Mouse (Mus musculus) liver, postnatal 0 days (tissue): ENCODE data around the gene Rgs6. TPM values are rescaled to one million over a fixed set of nuclear protein-coding genes. Genes with fewer than 3 reads are reported as not detected.

Experiments
- ATAC-seq: fragments of 200-750 bp; cut with Nextera tagmentation; 2 replicates; pipeline ENCODE4 v1.8.0; 2017; ENCODE audit warnings: mild to moderate bottlenecking, moderate library complexity
- DNase-seq: peaks from one replicate; pipeline ENCODE4 v3.0.0-alpha.2; 2016
- H3K27ac ChIP-seq: fragments of 300-500 bp; sonication (generic); 2 replicates; pipeline ENCODE4 v1.5.1; 2014; ENCODE audit warnings: antibody characterized with exemption, moderate library complexity, mild to moderate bottlenecking, low read depth
- H3K27me3 ChIP-seq: fragments of 300-500 bp; sonication (generic); 2 replicates; pipeline ENCODE4 v1.6.1; 2014; ENCODE audit warnings: low read length, control low read depth, mixed read lengths; ENCODE audit not compliant: insufficient read depth
- H3K36me3 ChIP-seq: fragments of 300-500 bp; sonication (generic); replicated peaks from 2 replicates; pipeline ENCODE4 v1.6.1; 2014; ENCODE audit warnings: mild to moderate bottlenecking, control low read depth, low read length, moderate library complexity, mixed read lengths; ENCODE audit not compliant: insufficient read depth
- H3K4me1 ChIP-seq: fragments of 300-500 bp; sonication (generic); 2 replicates; pipeline ENCODE4 v1.6.1; 2014; ENCODE audit warnings: antibody characterized with exemption, mild to moderate bottlenecking, control low read depth; ENCODE audit not compliant: insufficient read depth
- H3K4me2 ChIP-seq: fragments of 300-500 bp; sonication (generic); 2 replicates; pipeline ENCODE4 v1.6.1; 2014; ENCODE audit warnings: low read depth, mild to moderate bottlenecking, low read length, moderate library complexity, mixed read lengths
- H3K4me3 ChIP-seq: fragments of 300-500 bp; sonication (generic); 2 replicates; pipeline ENCODE4 v1.5.1; 2014; ENCODE audit warnings: low read depth, low read length
- H3K9ac ChIP-seq: fragments of 300-500 bp; sonication (generic); replicated peaks from 2 replicates; pipeline ENCODE4 v1.6.1; 2014; ENCODE audit warnings: mild to moderate bottlenecking, moderate library complexity
- H3K9me3 ChIP-seq: fragments of 300-500 bp; sonication (generic); 2 replicates; pipeline ENCODE4 v1.6.1; 2016; ENCODE audit warnings: mild to moderate bottlenecking, control low read depth, low read length, mixed read lengths
- CTCF ChIP-seq: sonication (generic); IDR thresholded peaks from 2 replicates; pipeline ENCODE4 v1.5.1; 2016; ENCODE audit warnings: antibody characterized with exemption, low read depth
- EP300 ChIP-seq: IDR thresholded peaks from 2 replicates; pipeline ENCODE4 v1.6.1; 2016; ENCODE audit warnings: antibody characterized with exemption, low read depth, mild to moderate bottlenecking
- WGBS: fragments of 180-500 bp; shearing (Covaris S2); extraction: QIAGEN DNeasy Blood & Tissue Kit; methylation state at CpG from one replicate; pipeline ENCODE4 v1.1.7; 2014; ENCODE audit not compliant: insufficient replicate concordance; 5-methylcytosine and 5-hydroxymethylcytosine counted together
- polyA plus RNA-seq: library from polyadenylated mRNA; unstranded; fragments of >200 nt; fragmentation: Nextera tagmentation; extraction: Ambion mirVana; gene quantifications from 2 replicates; pipeline ENCODE4 v1.2.1, GENCODE M21; 2015

Gene Rgs6
- polyA plus RNA-seq, 1 experiment from 2014 or later, result 0.09 TPM

GRCm38 (mm10) chr12:83169495-83170209 lies 581.6 kb downstream of the Rgs6 start:
- no peaks in the 10 kb centered on the region for H3K9me3 ChIP-seq
- WGBS, result 34% methylated on average over 12 of the region's 12 CpGs
- H3K4me3 ChIP-seq, result no peak overlapping the region
- ATAC-seq (0 out of 2 replicates have a peak, but pooled peaks have one; percentile 15), DNase-seq (peak; percentile 22)
- no peaks in the 10 kb centered on the region for H3K27me3 ChIP-seq
- H3K36me3 ChIP-seq, result no peaks in the 10 kb centered on the region
- TF ChIP-seq EP300 (no peak), CTCF (no peak)
- H3K4me2 ChIP-seq, result no peak overlapping the region
- no peak overlapping the region for H3K9ac ChIP-seq
- no peak overlapping the region for H3K27ac ChIP-seq
- H3K4me1 ChIP-seq, result peaks cover 12% of the 10 kb centered on the region

DNA sequence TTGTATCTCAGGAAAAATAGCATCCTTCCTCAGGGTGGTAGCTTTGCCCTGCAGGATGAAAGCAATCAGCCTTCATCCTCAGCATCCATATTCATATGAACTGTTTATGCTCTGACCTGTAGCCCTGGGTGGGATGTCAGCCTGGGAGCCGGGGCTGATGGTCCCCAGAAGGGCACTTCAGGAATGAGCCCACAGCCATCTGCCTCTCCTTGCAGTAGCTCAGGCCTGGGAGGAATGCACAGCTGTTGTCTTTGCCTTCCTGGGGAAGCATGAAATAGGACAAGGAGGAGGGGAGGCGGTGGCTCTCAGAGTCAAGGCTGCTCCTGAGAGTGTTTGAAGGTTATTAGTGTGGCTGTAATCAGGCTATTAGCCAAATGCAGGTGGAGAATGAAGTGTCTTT lies 590.7 kb downstream of the Rgs6 start:
- Histone ChIP-seq H3K27ac (no peak overlapping the region), H3K4me2 (no peak overlapping the region), H3K4me1 (no peaks in the 10 kb centered on the region), H3K27me3 (no peaks in the 10 kb centered on the region), H3K9ac (no peak overlapping the region), H3K9me3 (no peaks in the 10 kb centered on the region), H3K4me3 (no peak overlapping the region), H3K36me3 (no peaks in the 10 kb centered on the region)
- 82% methylated on average over 2 of the region's 2 CpGs for WGBS
- TF ChIP-seq EP300 (no peak), CTCF (no peak)
- DNase-seq (no peak), ATAC-seq (no peak)

DNA sequence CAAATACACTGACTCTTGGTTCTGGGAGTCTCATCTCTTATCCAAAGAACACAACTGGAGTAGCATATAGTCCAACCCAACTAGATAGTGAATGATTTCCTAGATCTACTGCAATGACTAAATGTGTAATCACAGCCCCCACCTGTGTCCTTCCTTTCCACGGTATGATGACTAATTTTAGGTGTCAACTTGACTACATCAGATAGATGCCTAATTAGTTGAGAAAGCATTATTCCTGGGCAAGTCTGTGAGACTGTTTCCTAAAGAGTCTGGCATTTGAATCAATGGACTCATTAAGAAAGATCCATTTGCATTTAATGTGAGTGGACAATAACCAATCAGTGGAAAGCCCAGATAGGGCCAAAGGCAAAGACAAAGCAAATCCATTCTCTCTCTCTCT lies 591.8 kb downstream of the Rgs6 start:
- Histone ChIP-seq H3K27ac (no peak overlapping the region), H3K27me3 (no peaks in the 10 kb centered on the region), H3K4me1 (no peaks in the 10 kb centered on the region), H3K9ac (no peak overlapping the region), H3K4me2 (no peak overlapping the region), H3K9me3 (no peaks in the 10 kb centered on the region), H3K36me3 (no peaks in the 10 kb centered on the region), H3K4me3 (no peak overlapping the region)
- DNase-seq (no peak), ATAC-seq (no peak)
- no peak for TF ChIP-seq EP300
- TF ChIP-seq CTCF, result no peak
- WGBS, result 61% methylated on average over 1 of the region's 1 CpGs

DNA sequence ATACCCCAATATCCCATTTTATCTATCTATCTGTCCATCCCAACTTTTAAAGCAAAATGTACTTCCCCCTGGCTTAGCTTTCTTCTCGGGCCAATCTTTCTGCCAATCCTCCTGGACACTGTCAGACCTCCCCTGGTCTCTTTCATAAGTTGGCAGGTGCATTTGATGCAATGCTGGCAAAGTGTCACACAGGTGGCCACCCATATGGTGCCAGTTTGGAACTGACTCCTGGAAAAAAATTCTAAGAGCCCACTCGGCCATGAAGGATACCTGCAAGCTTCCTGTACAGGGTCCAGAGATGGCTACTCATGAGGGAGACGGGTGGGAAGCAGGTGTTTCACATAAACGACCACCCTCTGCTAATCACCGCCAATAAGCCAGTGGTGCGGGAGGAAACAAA lies 592.5 kb downstream of the Rgs6 start:
- no peaks in the 10 kb centered on the region for H3K4me1 ChIP-seq
- H3K4me2 ChIP-seq, result no peak overlapping the region
- H3K9me3 ChIP-seq, result no peaks in the 10 kb centered on the region
- H3K27ac ChIP-seq, result no peak overlapping the region
- DNase-seq, result no peak
- no peaks in the 10 kb centered on the region for H3K36me3 ChIP-seq
- no peak overlapping the region for H3K4me3 ChIP-seq
- TF ChIP-seq CTCF, result no peak
- no peak for TF ChIP-seq EP300
- 70% methylated on average over 6 of the region's 6 CpGs for WGBS
- no peak for ATAC-seq
- no peak overlapping the region for H3K9ac ChIP-seq
- H3K27me3 ChIP-seq, result no peaks in the 10 kb centered on the region

DNA sequence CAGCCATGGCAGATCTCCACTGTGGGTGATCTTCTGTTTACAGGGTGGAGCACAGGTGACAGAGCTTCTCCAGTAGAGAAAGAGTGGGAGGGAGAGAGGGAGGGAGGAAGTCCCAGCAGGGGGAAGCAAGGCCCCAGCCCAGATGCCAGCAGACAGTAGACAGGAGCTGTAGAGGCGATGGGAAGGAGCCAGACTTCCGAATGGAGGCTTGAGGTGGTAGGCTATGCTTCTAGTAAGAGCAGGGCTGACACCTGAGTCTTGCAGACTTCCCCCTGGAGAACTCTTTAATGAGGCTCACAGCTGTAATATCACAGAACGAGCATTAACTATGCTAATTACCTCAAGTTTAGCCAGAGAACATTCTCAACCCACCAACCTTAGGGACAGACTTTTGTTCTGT lies 613.6 kb downstream of the Rgs6 start:
- H3K9ac ChIP-seq, result no peak overlapping the region
- no peak overlapping the region for H3K27ac ChIP-seq
- TF ChIP-seq CTCF (no peak), EP300 (no peak)
- DNase-seq (no peak), ATAC-seq (no peak)
- no peaks in the 10 kb centered on the region for H3K36me3 ChIP-seq
- no peak overlapping the region for H3K4me3 ChIP-seq
- peaks cover 9% of the 10 kb centered on the region; the same call in 1 of the 2 replicates for H3K4me1 ChIP-seq
- no peak overlapping the region for H3K4me2 ChIP-seq
- WGBS, result 55% methylated on average over 3 of the region's 3 CpGs
- no peaks in the 10 kb centered on the region for H3K9me3 ChIP-seq
- H3K27me3 ChIP-seq, result no peaks in the 10 kb centered on the region

DNA sequence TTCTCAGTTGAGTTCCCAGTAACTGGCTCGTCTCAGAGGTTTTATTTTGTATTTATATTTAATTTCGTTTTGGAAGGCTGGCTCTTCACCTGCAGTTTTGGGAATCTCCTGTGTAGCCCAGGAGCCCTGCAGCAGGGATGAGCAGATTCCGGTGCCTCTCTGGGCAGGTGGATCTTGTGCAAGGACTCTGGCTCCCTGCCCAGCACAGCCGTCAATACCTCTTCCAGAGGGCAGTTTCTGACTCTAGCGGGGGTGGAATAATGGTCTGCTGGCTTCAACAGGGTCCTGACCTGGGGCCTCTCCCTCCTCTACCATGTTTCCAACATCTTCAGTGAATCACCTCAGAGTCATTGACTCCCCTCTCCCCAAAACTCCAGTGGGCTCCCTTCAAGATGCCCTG lies 616.3 kb downstream of the Rgs6 start:
- 48% methylated on average over 5 of the region's 5 CpGs for WGBS
- Histone ChIP-seq H3K4me3 (no peak overlapping the region), H3K36me3 (no peaks in the 10 kb centered on the region), H3K4me1 (peaks cover 11% of the 10 kb centered on the region), H3K9ac (no peak overlapping the region), H3K9me3 (no peaks in the 10 kb centered on the region), H3K27me3 (no peaks in the 10 kb centered on the region), H3K27ac (peak overlapping the region; percentile 44; the same call in 1 of the 2 replicates), H3K4me2 (no peak overlapping the region)
- ATAC-seq (peak; percentile 94), DNase-seq (peak; percentile 84)
- TF ChIP-seq EP300, result no peak
- no peak for TF ChIP-seq CTCF

- Histone ChIP-seq H3K27ac (no peak overlapping the region), H3K27me3 (no peaks in the 10 kb centered on the region), H3K9me3 (no peaks in the 10 kb centered on the region), H3K4me1 (peaks cover 11% of the 10 kb centered on the region), H3K9ac (no peak overlapping the region), H3K36me3 (no peaks in the 10 kb centered on the region), H3K4me3 (no peak overlapping the region), H3K4me2 (no peak overlapping the region)
- TF ChIP-seq EP300, result no peak
- no peak for TF ChIP-seq CTCF
- ATAC-seq (no peak), DNase-seq (no peak)
- 63% methylated on average over 6 of the region's 6 CpGs for WGBS
Observed at GRCm38 (mm10) chr12:83206866-83207265, 618.8 kb downstream of the Rgs6 start.
